Mouse (Mus musculus) ES-E14 (cell line): Measurements from ENCODE around the gene Gapt.

Experiments used
- CHD2 ChIP-seq: IDR thresholded peaks from 2 replicates; pipeline ENCODE4 v1.6.1; 2014; ENCODE audit warnings: mild to moderate bottlenecking, low read depth, low read length, inconsistent platforms
- HCFC1 ChIP-seq: IDR thresholded peaks from 2 replicates; pipeline ENCODE4 v1.6.1; 2012; ENCODE audit warnings: low read length, inconsistent platforms, borderline replicate concordance; ENCODE audit not compliant: insufficient read depth
- MAFK ChIP-seq: IDR thresholded peaks from 2 replicates; pipeline ENCODE4 v1.6.1; 2014; ENCODE audit warnings: mild to moderate bottlenecking, low read depth, low read length, inconsistent platforms; ENCODE audit not compliant: insufficient read depth
- ZC3H11A ChIP-seq: IDR thresholded peaks from 2 replicates; pipeline ENCODE4 v1.6.1; 2012; ENCODE audit warnings: low read depth, mild to moderate bottlenecking, inconsistent platforms, low read length, borderline replicate concordance
- ZNF384 ChIP-seq: IDR thresholded peaks from 2 replicates; pipeline ENCODE4 v1.6.1; 2012; ENCODE audit warnings: low read depth, low read length, inconsistent platforms

DNA sequence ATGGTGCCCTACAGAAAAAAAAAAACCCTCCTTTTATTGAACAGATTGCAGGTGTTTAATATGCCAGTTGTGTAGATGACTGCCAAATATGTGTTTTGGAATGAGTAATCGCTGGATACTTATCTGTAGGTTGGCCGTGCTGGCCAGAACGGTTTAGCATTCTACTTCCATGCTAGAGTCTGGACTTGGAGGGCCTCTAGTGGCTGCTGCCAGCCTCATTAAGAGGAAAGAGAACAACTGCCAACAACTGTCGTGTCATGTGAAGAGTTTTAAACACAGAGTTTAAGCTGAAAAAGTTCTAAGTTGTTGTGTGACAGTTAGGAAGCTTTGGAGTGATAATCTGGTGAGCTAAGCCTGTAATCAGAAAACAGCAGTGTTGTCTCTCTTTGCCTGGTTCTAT is 38.3 kb downstream of the Gapt start:
- TF ChIP-seq ZNF384 (no peak), CHD2 (no peak), ZC3H11A (no peak), MAFK (no peak), HCFC1 (no peak)
